Comparison of ENCODE assay signal across 16 mouse cellular contexts in genomic region chr6:24309810-24310209, GRCm38 (mm10).
"Had no signal": no experiment of that assay in that cellular context is flagged by ENCODE, and none has a peak within 500 bp of the region (broad histone marks: within the 10 kb centered on the region; RNA-seq: fewer than 3 reads in every experiment).

No protein-coding gene starts in this region.

- H3K9me3 ChIP-seq: neural tube, embryonic 13.5 days; neural tube, embryonic 15.5 days; stomach, embryonic 15.5 days had no signal

- H3K4me3 ChIP-seq: neural tube, embryonic 13.5 days; neural tube, embryonic 15.5 days; stomach, embryonic 15.5 days had no signal

- H3K27ac ChIP-seq: neural tube, embryonic 13.5 days; neural tube, embryonic 15.5 days; stomach, embryonic 15.5 days; stomach, postnatal 0 days had no signal

- H3K9ac ChIP-seq: neural tube, embryonic 13.5 days; neural tube, embryonic 15.5 days; stomach, embryonic 15.5 days had no signal

- H3K4me1 ChIP-seq: neural tube, embryonic 13.5 days; neural tube, embryonic 15.5 days; stomach, embryonic 15.5 days had no signal

- H3K4me2 ChIP-seq: neural tube, embryonic 13.5 days; neural tube, embryonic 15.5 days; stomach, embryonic 15.5 days had no signal

- DNase-seq: retina, postnatal 1 day; right cerebral cortex, adult 18-20 months; right cerebral cortex, postnatal 14 days; right cerebral cortex, postnatal 25 days; right cerebral cortex, postnatal 4 days; spleen, adult 18-20 months; thymus, adult 18-20 months; thymus, adult 2 months; thymus, postnatal 14 days; thymus, postnatal 25 days; thymus, postnatal 36 days; thymus, postnatal 4 days had no signal

- H3K36me3 ChIP-seq: neural tube, embryonic 13.5 days; neural tube, embryonic 15.5 days; stomach, embryonic 15.5 days had no signal

- H3K27me3 ChIP-seq: neural tube, embryonic 13.5 days; neural tube, embryonic 15.5 days; stomach, embryonic 15.5 days had no signal
